Comparison of ENCODE assay signal across 8 mouse cellular contexts in genomic region chr10:80578911-80579310, GRCm38 (mm10). TPM values are rescaled to one million over a fixed set of nuclear protein-coding genes. Genes with fewer than 3 reads are reported as not detected.
DNase-seq lines count a peak whose midpoint lies in the region; ATAC-seq and TF ChIP-seq lines count a peak whose summit lies in the region.

No protein-coding gene starts in this region.

- H3K27ac ChIP-seq in kidney, adult 2 months (ENCODE audit: insufficient read depth, low read depth, low read length) = peak overlapping the region; percentile 48
- peak overlapping the region; percentile 92 for H3K27ac ChIP-seq in lung, embryonic 16.5 days (ENCODE audit: low read length)

- peak; percentile 80 for TF ChIP-seq CTCF in kidney, adult 2 months (conservative IDR thresholded peaks at IDR 0.05; ENCODE audit: insufficient read depth, insufficient read length, low read depth, low read length)

- peak overlapping the region; percentile 70 for H3K9ac ChIP-seq in lung, embryonic 16.5 days (ENCODE audit: low read length)

- no peaks in the 10 kb centered on the region for H3K9me3 ChIP-seq in lung, embryonic 16.5 days (ENCODE audit: control insufficient read depth, low read length)

- peaks cover 12% of the 10 kb centered on the region for H3K4me1 ChIP-seq in kidney, adult 2 months (ENCODE audit: control insufficient read depth, insufficient read depth, low read length)
- H3K4me1 ChIP-seq in lung, embryonic 16.5 days (replicated peaks; ENCODE audit: control insufficient read depth, insufficient read depth, low read length) = peaks cover 28% of the 10 kb centered on the region

- no peak for ATAC-seq in lung, embryonic 16.5 days (ENCODE audit: low read depth)

- no peaks in the 10 kb centered on the region for H3K27me3 ChIP-seq in kidney, adult 2 months (replicated peaks; ENCODE audit: control insufficient read depth, insufficient read depth, low read length)
- H3K27me3 ChIP-seq in lung, embryonic 16.5 days (ENCODE audit: control insufficient read depth, insufficient read depth, low read depth, low read length) = no peaks in the 10 kb centered on the region

- H3K4me3 ChIP-seq in kidney, adult 2 months (ENCODE audit: insufficient read depth, low read depth, low read length) = no peak overlapping the region
- peak overlapping the region; percentile 57 for H3K4me3 ChIP-seq in lung, embryonic 16.5 days (ENCODE audit: low read length)

- WGBS in kidney, adult 2 months = 5% methylated on average over 8 of the region's 8 CpGs
- 8% methylated on average over 8 of the region's 8 CpGs for WGBS in lung, embryonic 16.5 days

- no peak for TF ChIP-seq POLR2A in kidney, adult 2 months (IDR thresholded peaks at IDR 0.05; ENCODE audit: low read depth, low read length)

- H3K36me3 ChIP-seq in kidney, adult 2 months (ENCODE audit: control insufficient read depth, insufficient read depth, low read length) = no peaks in the 10 kb centered on the region
- H3K36me3 ChIP-seq in lung, embryonic 16.5 days (ENCODE audit: control insufficient read depth, insufficient read depth, low read length) = peaks cover 2% of the 10 kb centered on the region; the same call in 1 of the 2 replicates

- H3K4me2 ChIP-seq in lung, embryonic 16.5 days (ENCODE audit: low read depth, low read length) = peak overlapping the region; percentile 96

- DNase-seq in B cell, adult 2 months = peak; percentile 81 to 85
- DNase-seq in CD8-positive naive resting alpha-beta T cell, adult 2 months (ENCODE audit: low read depth in 2 of 2, low spot score in 2 of 2) = peak; percentile 69 to 78
- peak; percentile 93 for DNase-seq in c-Kit-positive CD71-positive TER-119-negative erythroid progenitor cells, embryonic 14.5 days (ENCODE audit: low read depth)
- DNase-seq in gastrocnemius, postnatal 10 days = peak; percentile 46
- peak; percentile 75 for DNase-seq in kidney, adult 2 months
- DNase-seq in retina, postnatal 1 day = peak; percentile 88
- DNase-seq in urinary bladder, adult 18-20 months (ENCODE audit: low spot score in 2 of 2) = no peak

RNA-seq across cellular contexts. Expression of gene Klf16, which starts 1.8 kb away (rescaled TPM):
- 1 to 10 TPM; 3.5 to 5.8 TPM for total RNA-seq in gastrocnemius, postnatal 10 days (2021)
- 8.7 and 10.7 TPM in 2 replicates for polyA plus RNA-seq in kidney, adult 2 months (2012; rRNA removed)
- 8.2 and 8.3 TPM in 2 replicates for polyA plus RNA-seq in lung, embryonic 16.5 days (2015; fragmentation: Nextera tagmentation; extraction: Ambion mirVana)

RNA-seq across cellular contexts. Expression of gene Abhd17a, which starts 11.2 kb away (rescaled TPM):
- 10 to 100 TPM; 69.6 to 73.3 TPM for total RNA-seq in gastrocnemius, postnatal 10 days (2021)
- 175 and 221 TPM in 2 replicates for polyA plus RNA-seq in kidney, adult 2 months (2012; rRNA removed)
- 77.4 and 80.9 TPM in 2 replicates for polyA plus RNA-seq in lung, embryonic 16.5 days (2015; fragmentation: Nextera tagmentation; extraction: Ambion mirVana)

RNA-seq across cellular contexts. Expression of gene Rexo1, which starts 17.6 kb away (rescaled TPM):
- 10 to 100 TPM; 13.1 to 16.7 TPM for total RNA-seq in gastrocnemius, postnatal 10 days (2021)
- polyA plus RNA-seq in kidney, adult 2 months (2012; rRNA removed) = 28.7 and 37.9 TPM in 2 replicates
- polyA plus RNA-seq in lung, embryonic 16.5 days (2015; fragmentation: Nextera tagmentation; extraction: Ambion mirVana) = 20.6 and 22.1 TPM in 2 replicates

RNA-seq across cellular contexts. Expression of gene Scamp4, which starts 23.8 kb away (rescaled TPM):
- 10 to 100 TPM; 18.4 to 23.9 TPM for total RNA-seq in gastrocnemius, postnatal 10 days (2021)
- polyA plus RNA-seq in kidney, adult 2 months (2012; rRNA removed) = 96.0 and 98.2 TPM in 2 replicates
- polyA plus RNA-seq in lung, embryonic 16.5 days (2015; fragmentation: Nextera tagmentation; extraction: Ambion mirVana) = 78.8 and 81.8 TPM in 2 replicates

RNA-seq across cellular contexts. Expression of gene Adat3, which starts 23.8 kb away (rescaled TPM):
- 1 to 10 TPM in 1 of 2 experiments, under 1 TPM in 1; 0.99 to 1.3 TPM for total RNA-seq in gastrocnemius, postnatal 10 days (2021)
- polyA plus RNA-seq in kidney, adult 2 months (2012; rRNA removed) = 3.4 and 4.4 TPM in 2 replicates
- 7.1 and 8.3 TPM in 2 replicates for polyA plus RNA-seq in lung, embryonic 16.5 days (2015; fragmentation: Nextera tagmentation; extraction: Ambion mirVana)

Comparison
In these comparisons a context has a peak if more than half of its experiments do, and no peak if none do; other contexts are left out.
1. DNase-seq: peak in B cell, adult 2 months (2 of 2), CD8-positive naive resting alpha-beta T cell, adult 2 months (2 of 2), c-Kit-positive CD71-positive TER-119-negative erythroid progenitor cells, embryonic 14.5 days (single experiment), gastrocnemius, postnatal 10 days (single experiment), kidney, adult 2 months (single experiment) and retina, postnatal 1 day (single experiment); none in urinary bladder, adult 18-20 months (0 of 2).